Mouse (Mus musculus): ENCODE results near the gene Tsc22d3.
A peak's percentile ranks its signal among the peaks of the same experiment; 100 is the strongest.
"Not testable (repeated sequence)": the region's sequence is repeated elsewhere in the genome, so short reads cannot be mapped to it uniquely, and the experiment has no call there.

Tsc22d3 gene

GRCm38 (mm10) chrX:140565212-140565611, 35.2 kb downstream of the Tsc22d3 start:
- no peak for DNase-seq

DNA sequence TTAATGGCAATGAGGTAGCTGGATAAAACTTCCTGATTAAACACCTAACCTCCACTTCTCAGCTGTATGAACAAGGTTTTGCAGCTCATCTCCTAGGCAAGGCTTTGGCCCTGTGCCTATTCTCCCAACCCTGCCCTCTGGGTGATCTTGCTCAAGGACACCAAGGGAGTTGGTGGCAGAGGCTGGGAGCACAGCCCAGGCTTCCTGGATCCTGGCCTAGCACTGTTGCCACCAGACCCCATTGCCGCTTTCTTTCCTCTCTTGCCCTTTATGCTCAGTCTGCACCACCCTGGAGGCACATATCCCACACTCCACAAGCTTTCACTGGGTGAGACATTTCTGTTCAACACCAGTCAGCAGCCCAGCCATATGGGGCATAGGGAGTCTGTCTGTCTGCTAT, 35.7 kb downstream of the Tsc22d3 start:
- peak; percentile 22 for DNase-seq

DNA sequence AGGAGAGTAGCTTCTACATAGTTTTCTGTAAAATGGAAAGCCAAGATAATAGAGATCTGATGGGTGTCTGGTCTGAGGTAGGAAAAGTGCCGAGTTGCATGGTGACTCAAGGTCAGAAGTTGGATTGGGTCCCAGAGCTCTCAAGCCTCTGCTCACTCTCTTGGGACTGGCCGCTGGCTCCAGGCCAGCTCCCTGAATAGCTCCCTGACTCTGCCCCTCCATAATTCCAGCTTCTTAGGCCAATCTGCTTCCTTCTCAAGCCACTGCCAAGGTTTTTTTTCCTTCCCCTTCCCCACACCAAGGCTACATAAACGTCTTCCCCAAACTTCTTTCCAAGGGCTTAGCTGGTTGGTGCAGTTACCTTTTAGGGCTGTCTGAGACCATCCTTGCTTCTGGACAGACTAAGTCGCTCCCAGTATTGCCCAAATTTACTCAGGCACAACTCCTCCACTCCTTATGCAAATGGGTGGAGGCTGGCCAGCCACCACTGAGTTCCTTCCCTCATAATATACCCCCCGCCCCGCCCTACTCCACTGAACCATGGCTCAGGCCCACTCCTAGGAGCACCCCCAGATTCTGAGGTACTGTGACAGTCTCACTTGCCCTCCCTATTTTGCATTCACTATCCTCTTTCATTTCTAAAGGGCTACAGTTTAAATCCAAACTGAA, 42.1 kb downstream of the Tsc22d3 start:
- peak; percentile 87 for DNase-seq

GRCm38 (mm10) chrX:140555965-140556364, 44.5 kb downstream of the Tsc22d3 start:
- no peak for DNase-seq

GRCm38 (mm10) chrX:140555423-140555822, 45.0 kb downstream of the Tsc22d3 start:
- no peak for DNase-seq

- no peak for DNase-seq
Observed at GRCm38 (mm10) chrX:140547660-140548419, 52.6 kb downstream of the Tsc22d3 start.

GRCm38 (mm10) chrX:140544737-140545136, 55.7 kb downstream of the Tsc22d3 start:
- DNase-seq = peak; percentile 72

- peak; percentile 92 for DNase-seq
Observed at GRCm38 (mm10) chrX:140542938-140543673, 57.4 kb downstream of the Tsc22d3 start.

- DNase-seq = peak; percentile 44
Observed at GRCm38 (mm10) chrX:140542474-140542845, 58.0 kb downstream of the Tsc22d3 start.

GRCm38 (mm10) chrX:140541711-140542473, 58.6 kb downstream of the Tsc22d3 start:
- peak; percentile 64 for DNase-seq

DNA sequence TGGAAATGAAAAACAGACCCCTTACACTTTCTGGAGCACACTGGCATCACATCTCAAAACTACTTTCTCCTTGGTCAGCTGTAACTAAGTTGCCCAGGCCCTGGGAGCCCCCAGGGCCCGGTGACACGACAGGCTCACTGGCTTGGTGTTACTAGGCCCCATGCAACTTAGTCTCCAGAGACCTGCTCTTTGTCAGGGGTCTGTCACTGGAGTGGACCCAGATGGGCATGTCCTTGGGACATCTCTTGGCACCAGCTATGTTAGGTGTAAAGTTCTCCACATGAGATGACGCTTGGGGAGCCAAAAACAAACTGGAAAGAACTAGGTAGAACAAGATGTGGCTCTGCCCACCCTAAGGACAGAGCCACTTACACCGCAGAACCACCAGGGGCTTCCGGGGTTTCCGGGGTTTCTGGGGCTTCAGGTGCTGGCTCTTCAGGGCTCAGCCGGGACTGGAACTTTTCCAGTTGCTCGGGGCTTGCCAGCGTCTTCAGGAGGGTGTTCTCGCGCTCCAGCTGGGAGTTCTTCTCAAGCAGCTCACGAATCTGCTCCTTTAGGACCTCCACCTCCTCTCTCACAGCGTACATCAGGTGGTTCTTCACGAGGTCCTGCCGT, 59.9 kb downstream of the Tsc22d3 start:
- DNase-seq = no peak

DNA sequence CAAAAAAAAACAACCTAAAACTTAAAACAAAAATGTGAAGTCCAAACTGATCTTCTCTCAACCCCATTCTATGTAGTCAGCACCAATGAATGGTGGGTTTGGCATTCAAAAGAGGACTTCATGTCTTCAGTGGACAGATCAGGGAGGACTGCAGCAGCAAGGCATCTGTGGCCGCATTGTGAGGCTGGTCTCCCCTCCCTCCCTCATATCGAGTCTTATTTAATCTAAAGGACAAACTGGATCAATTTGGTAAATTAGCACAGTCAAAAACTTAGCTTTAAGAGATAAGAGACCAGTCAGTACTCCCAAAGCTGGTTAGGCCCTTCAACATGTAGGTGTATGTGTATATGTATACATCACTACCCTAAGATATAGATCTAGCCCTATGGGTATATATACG, 60.6 kb downstream of the Tsc22d3 start:
- not testable (repeated sequence) for DNase-seq

- peak; percentile 50 for DNase-seq
Observed at GRCm38 (mm10) chrX:140539111-140539680, 61.3 kb downstream of the Tsc22d3 start.

DNA sequence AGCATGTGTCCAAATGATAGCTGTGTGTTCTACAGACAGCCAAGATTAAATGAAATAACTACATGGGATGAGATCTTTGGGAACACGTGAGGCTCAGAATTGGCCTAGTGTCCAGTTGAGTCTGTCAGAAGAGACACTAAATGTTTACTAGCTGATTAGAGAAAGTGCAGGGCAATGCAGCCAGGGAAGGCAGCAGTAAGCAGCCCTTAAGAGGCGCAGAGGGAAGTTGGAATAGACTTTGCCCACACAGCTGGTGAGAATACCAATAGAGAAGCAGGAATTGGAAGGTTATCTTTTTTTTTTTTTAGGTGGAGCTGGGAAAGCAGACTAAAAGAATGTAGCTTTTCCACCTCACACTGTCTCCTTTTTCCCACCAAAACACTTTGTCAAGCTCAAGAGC, 61.8 kb downstream of the Tsc22d3 start:
- DNase-seq = peak; percentile 53

DNA sequence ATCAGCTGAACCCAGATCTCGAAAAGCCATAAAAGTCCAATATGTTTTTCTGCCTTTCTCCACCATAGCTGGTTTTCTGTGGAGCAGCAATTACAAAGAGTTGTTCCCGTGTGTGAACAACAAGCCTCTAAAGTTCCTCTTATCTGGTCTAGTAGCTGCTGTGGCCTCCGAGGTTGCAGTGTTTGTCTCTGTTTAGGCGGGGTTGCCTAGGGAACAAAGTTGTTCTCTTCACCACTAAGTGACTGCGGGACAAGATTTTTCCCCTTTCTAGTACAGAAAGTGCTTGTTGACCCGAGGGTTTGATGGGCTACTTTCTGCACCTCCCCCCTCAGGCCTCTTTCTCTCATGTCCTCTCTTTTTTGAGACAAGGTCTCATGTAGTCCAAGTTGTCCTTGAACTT, 62.8 kb downstream of the Tsc22d3 start:
- no peak for DNase-seq

DNA sequence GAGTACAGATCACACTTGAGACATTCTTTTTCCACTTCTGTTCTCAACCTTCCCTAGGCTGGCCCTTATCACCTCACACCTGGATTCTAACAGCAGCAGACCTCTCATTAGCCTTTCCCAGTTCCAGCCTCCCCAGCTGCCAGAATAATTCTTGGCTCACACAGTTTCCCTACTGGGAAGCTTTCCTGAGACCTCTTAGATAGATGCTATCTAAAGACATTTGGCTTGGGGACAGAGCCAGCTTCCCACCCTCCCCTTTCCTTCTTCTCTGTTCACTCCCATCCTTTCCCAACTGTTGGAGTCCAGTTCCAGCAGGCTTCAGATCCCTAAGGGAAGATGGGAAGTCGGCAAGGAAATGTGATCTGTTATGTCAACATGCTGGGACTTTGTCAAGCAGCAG, 65.0 kb downstream of the Tsc22d3 start:
- DNase-seq = no peak

DNA sequence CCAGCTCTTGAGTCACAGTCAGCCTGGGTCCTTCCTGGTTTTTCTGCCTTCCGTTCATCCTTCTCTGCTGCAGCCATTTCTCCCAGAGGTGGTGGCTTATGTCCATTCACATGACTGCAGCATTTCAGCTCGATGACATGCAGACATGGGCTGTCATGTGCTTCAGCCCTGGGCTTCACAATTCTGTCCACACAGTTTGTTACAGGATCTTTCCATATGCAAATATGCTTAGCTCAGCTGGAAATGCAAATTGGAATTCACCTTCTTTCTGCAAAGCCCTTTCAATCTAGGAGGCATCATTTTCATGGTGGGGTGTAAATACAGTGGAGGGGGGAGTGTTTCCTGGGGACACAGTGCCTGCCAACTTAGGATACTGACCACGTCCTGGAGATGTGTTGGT, 66.2 kb downstream of the Tsc22d3 start:
- no peak for DNase-seq

GRCm38 (mm10) chrX:140532325-140532724, 68.1 kb downstream of the Tsc22d3 start:
- no peak for DNase-seq

DNA sequence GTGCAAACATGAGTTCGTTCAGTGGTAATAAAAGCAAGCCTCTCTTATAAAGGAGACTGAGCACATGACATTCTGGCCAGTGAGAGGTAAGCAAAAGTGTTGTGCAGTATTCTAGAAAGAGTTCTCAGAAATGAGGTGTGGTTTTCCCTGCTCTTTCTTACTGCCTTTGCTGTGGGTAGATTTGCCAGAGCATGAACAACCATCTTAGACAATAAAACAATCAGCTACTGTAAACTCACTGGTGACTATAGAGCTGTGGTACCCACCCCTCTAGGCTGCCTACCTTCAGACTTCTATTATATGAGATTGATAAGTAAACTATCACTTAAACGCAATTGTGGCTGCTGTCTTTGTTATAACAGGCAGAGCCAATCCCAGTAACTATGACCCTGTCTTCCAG, 69.1 kb downstream of the Tsc22d3 start:
- no peak for DNase-seq

DNA sequence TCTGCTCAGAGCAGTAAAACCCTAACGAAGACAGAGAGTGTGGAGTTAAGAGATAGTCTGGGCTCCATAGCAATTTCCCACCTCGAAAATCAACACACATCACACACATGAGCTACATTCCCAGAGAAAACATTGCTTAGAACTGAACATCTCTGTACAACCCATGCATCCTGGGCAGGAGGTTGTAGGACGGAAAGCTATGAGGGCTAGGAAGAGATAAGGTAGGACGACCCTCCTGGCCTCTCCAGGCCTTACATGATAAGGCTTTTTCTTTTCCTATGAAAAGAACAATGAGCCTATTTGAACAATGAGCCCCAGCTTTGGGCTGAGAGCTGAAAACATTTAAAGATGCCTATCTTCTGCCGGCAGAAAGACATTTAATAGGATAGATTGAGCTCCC, 69.8 kb downstream of the Tsc22d3 start:
- no peak for DNase-seq

GRCm38 (mm10) chrX:140529074-140529561, 71.3 kb downstream of the Tsc22d3 start:
- peak; percentile 89 for DNase-seq

GRCm38 (mm10) chrX:140527231-140527630, 73.2 kb downstream of the Tsc22d3 start:
- DNase-seq = no peak
